Mouse (Mus musculus): ENCODE results near the gene Grik4. TPM values are rescaled to one million over a fixed set of nuclear protein-coding genes. Genes with fewer than 3 reads are reported as not detected.

The Grik4 gene
- polyA plus RNA-seq, 1 experiment from 2014 or later: 0.62 TPM

- WGBS: 54% methylated on average over 8 of the region's 8 CpGs
- Histone ChIP-seq H3K9me3 (no peaks in the 10 kb centered on the region), H3K36me3 (no peaks in the 10 kb centered on the region), H3K9ac (no peak overlapping the region), H3K4me1 (0 out of 2 replicates have a peak, but pooled peaks cover 9% of the 10 kb centered on the region), H3K4me2 (no peak overlapping the region), H3K4me3 (no peak overlapping the region), H3K27ac (replicated peaks) (no peak overlapping the region), H3K27me3 (replicated peaks) (peaks cover 26% of the 10 kb centered on the region)
- no peak for ATAC-seq (ENCODE audit: extremely low read depth, insufficient number of reproducible peaks, low FRiP score, low TSS enrichment)
These were observed 317.1 kb downstream of the Grik4 start for GRCm38 (mm10) chr9:42627146-42627545.

- peaks cover 31% of the 10 kb centered on the region for H3K27me3 ChIP-seq (replicated peaks)
- no peak overlapping the region for H3K9ac ChIP-seq
- 0 out of 2 replicates have a peak, but pooled peaks cover 9% of the 10 kb centered on the region for H3K4me1 ChIP-seq
- ATAC-seq (ENCODE audit: extremely low read depth, insufficient number of reproducible peaks, low FRiP score, low TSS enrichment): no peak
- H3K4me2 ChIP-seq: no peak overlapping the region
- WGBS: 59% methylated on average over 6 of the region's 6 CpGs
- no peak overlapping the region for H3K27ac ChIP-seq (replicated peaks)
- H3K9me3 ChIP-seq: no peaks in the 10 kb centered on the region
- no peak overlapping the region for H3K4me3 ChIP-seq
- no peaks in the 10 kb centered on the region for H3K36me3 ChIP-seq
These were observed 318.0 kb downstream of the Grik4 start for GRCm38 (mm10) chr9:42626226-42626775.

DNA sequence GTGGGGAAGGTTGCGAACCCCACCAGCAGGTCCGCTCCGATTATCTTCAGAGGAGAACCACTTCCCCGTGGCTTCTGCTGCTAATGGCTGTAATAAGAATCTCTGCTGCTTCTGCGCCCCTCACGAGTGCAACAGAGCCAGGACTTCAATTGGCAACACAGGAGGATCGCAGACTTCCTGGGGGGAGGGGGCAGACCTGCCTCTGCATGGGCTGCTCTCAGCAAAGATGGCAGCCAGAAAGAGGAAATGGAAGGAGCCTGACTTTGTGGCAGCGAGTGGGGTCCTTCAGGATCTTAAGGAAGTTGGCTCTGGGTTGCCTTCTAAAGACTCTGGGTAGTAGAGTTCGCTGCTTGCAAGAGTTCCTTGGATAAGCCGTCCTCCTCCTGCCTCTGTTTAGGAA, 329.9 kb downstream of the Grik4 start:
- ATAC-seq (ENCODE audit: extremely low read depth, insufficient number of reproducible peaks, low FRiP score, low TSS enrichment): no peak
- Histone ChIP-seq H3K27ac (replicated peaks) (0 out of 2 replicates have a peak overlapping the region, but pooled peaks have one; percentile 5), H3K9ac (no peak overlapping the region), H3K36me3 (no peaks in the 10 kb centered on the region), H3K27me3 (replicated peaks) (peaks cover 24% of the 10 kb centered on the region), H3K4me2 (no peak overlapping the region), H3K9me3 (no peaks in the 10 kb centered on the region), H3K4me1 (peaks cover 33% of the 10 kb centered on the region), H3K4me3 (no peak overlapping the region)
- WGBS: 58% methylated on average over 10 of the region's 10 CpGs

GRCm38 (mm10) chr9:42613827-42614226, 330.5 kb downstream of the Grik4 start:
- WGBS: 35% methylated on average over 6 of the region's 6 CpGs
- Histone ChIP-seq H3K36me3 (no peaks in the 10 kb centered on the region), H3K4me3 (no peak overlapping the region), H3K27me3 (replicated peaks) (peaks cover 24% of the 10 kb centered on the region), H3K9me3 (no peaks in the 10 kb centered on the region), H3K4me1 (peaks cover 33% of the 10 kb centered on the region), H3K9ac (no peak overlapping the region), H3K4me2 (no peak overlapping the region), H3K27ac (replicated peaks) (0 out of 2 replicates have a peak overlapping the region, but pooled peaks have one; percentile 5)
- no peak for ATAC-seq (ENCODE audit: extremely low read depth, insufficient number of reproducible peaks, low FRiP score, low TSS enrichment)

GRCm38 (mm10) chr9:42612482-42612991, 331.8 kb downstream of the Grik4 start:
- H3K9ac ChIP-seq: no peak overlapping the region
- peaks cover 33% of the 10 kb centered on the region for H3K4me1 ChIP-seq
- ATAC-seq (ENCODE audit: extremely low read depth, insufficient number of reproducible peaks, low FRiP score, low TSS enrichment): no peak
- no peaks in the 10 kb centered on the region for H3K9me3 ChIP-seq
- no peak overlapping the region for H3K4me3 ChIP-seq
- no peaks in the 10 kb centered on the region for H3K36me3 ChIP-seq
- peak overlapping the region; percentile 13 for H3K4me2 ChIP-seq
- 36% methylated on average over 14 of the region's 14 CpGs for WGBS
- peaks cover 24% of the 10 kb centered on the region for H3K27me3 ChIP-seq (replicated peaks)
- no peak overlapping the region for H3K27ac ChIP-seq (replicated peaks)

DNA sequence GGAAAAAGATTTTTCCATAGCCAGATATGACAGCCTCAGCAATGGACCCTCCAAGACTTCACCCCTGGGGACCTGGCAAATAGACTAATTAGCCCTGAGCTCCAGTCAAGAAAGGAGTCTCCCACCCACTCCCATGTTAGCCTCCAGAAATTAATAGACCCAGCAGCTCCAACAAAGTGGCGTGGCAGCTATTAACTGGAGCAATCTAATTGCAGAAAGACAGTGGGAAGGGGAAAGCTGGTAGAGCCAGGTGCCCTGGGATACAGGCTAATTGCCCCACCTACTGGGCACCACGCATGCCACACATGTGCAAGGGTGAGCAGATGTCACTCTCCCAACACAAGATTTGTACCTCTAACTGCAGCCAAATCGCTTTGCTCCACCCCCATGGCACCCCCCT, 342.8 kb downstream of the Grik4 start:
- H3K4me3 ChIP-seq: no peak overlapping the region
- 56% methylated on average over 3 of the region's 3 CpGs for WGBS
- no peaks in the 10 kb centered on the region for H3K36me3 ChIP-seq
- no peaks in the 10 kb centered on the region for H3K4me1 ChIP-seq
- peaks cover 8% of the 10 kb centered on the region for H3K27me3 ChIP-seq (replicated peaks)
- H3K9ac ChIP-seq: no peak overlapping the region
- no peak for ATAC-seq (ENCODE audit: extremely low read depth, insufficient number of reproducible peaks, low FRiP score, low TSS enrichment)
- no peak overlapping the region for H3K27ac ChIP-seq (replicated peaks)
- no peak overlapping the region for H3K4me2 ChIP-seq
- no peaks in the 10 kb centered on the region for H3K9me3 ChIP-seq

- Histone ChIP-seq H3K36me3 (no peaks in the 10 kb centered on the region), H3K9ac (no peak overlapping the region), H3K4me1 (no peaks in the 10 kb centered on the region), H3K27me3 (replicated peaks) (peaks cover 8% of the 10 kb centered on the region), H3K4me3 (no peak overlapping the region), H3K9me3 (no peaks in the 10 kb centered on the region), H3K4me2 (no peak overlapping the region), H3K27ac (replicated peaks) (no peak overlapping the region)
- WGBS: 63% methylated on average over 9 of the region's 9 CpGs
- no peak for ATAC-seq (ENCODE audit: extremely low read depth, insufficient number of reproducible peaks, low FRiP score, low TSS enrichment)
These were observed 346.8 kb downstream of the Grik4 start for GRCm38 (mm10) chr9:42597525-42597924.

DNA sequence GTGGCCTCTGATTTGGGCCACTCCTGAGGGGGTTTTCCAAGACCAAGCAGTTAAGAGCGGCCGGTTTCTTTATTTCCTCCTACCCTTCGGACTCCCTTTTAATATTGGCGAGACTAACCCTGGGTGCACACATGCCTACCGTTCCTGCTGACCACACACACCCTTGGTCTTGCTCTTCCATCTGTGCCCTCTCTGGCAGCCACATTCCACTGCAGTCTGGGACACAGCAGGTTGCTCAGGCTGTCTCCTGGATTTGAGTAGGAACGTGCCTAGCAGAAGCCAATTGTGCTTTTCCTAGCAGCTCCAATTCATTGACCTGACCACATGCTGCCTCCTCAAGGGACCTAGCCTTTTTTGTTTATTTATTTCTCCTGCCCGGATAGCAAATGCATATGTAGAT, 365.8 kb downstream of the Grik4 start:
- WGBS: 74% methylated on average over 7 of the region's 7 CpGs
- no peak overlapping the region for H3K27ac ChIP-seq (replicated peaks)
- H3K9ac ChIP-seq: no peak overlapping the region
- peaks cover 46% of the 10 kb centered on the region for H3K27me3 ChIP-seq (replicated peaks)
- no peaks in the 10 kb centered on the region for H3K36me3 ChIP-seq
- no peak for ATAC-seq (ENCODE audit: extremely low read depth, insufficient number of reproducible peaks, low FRiP score, low TSS enrichment)
- no peak overlapping the region for H3K4me2 ChIP-seq
- no peaks in the 10 kb centered on the region for H3K9me3 ChIP-seq
- no peak overlapping the region for H3K4me3 ChIP-seq
- no peaks in the 10 kb centered on the region for H3K4me1 ChIP-seq

GRCm38 (mm10) chr9:42578106-42578505, 366.2 kb downstream of the Grik4 start:
- H3K9me3 ChIP-seq: no peaks in the 10 kb centered on the region
- ATAC-seq (ENCODE audit: extremely low read depth, insufficient number of reproducible peaks, low FRiP score, low TSS enrichment): no peak
- no peak overlapping the region for H3K4me3 ChIP-seq
- H3K4me1 ChIP-seq: no peaks in the 10 kb centered on the region
- H3K27ac ChIP-seq (replicated peaks): no peak overlapping the region
- 58% methylated on average over 7 of the region's 7 CpGs for WGBS
- H3K9ac ChIP-seq: no peak overlapping the region
- no peaks in the 10 kb centered on the region for H3K36me3 ChIP-seq
- peaks cover 50% of the 10 kb centered on the region for H3K27me3 ChIP-seq (replicated peaks)
- H3K4me2 ChIP-seq: no peak overlapping the region

DNA sequence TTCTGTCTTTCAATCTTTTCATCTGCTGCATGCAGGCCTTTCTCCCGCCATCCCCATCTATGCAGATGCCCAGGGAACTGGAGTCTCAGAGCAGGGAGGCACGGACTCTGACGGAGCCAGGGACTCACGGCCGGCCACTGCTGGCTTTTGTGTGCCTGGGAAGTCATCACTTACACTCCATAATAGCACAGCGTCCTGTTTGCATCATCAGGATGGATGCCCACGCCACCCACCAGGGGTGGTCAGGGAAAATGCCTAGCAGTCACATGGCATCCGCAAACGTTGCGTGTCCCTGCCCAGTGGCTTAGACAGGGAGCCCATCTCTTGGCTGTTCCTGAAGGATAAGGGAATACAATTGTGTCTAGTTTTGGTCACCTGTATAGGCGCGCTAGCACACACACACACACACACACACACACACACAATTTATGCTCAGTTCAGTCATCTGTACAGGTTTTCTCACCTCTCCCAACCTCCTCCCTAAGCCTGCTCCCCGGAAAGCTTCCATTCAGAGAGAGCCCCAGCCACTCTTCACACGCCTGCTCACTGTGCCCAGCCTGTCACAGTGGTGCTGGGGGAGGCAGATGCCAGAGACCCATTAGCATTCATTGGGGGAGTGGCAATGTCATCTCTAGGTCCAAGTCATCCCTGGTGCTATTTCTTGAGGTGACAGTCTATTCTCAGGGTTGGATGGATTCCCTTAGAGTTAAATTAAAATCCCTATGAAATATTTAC, 370.5 kb downstream of the Grik4 start:
- no peak overlapping the region for H3K9ac ChIP-seq
- H3K4me2 ChIP-seq: peak overlapping the region; percentile 35
- H3K4me3 ChIP-seq: no peak overlapping the region
- no peak overlapping the region for H3K27ac ChIP-seq (replicated peaks)
- WGBS: 49% methylated on average over 14 of the region's 14 CpGs
- peaks cover 50% of the 10 kb centered on the region for H3K27me3 ChIP-seq (replicated peaks)
- no peaks in the 10 kb centered on the region for H3K36me3 ChIP-seq
- H3K4me1 ChIP-seq: no peaks in the 10 kb centered on the region
- no peaks in the 10 kb centered on the region for H3K9me3 ChIP-seq
- ATAC-seq (ENCODE audit: extremely low read depth, insufficient number of reproducible peaks, low FRiP score, low TSS enrichment): no peak

DNA sequence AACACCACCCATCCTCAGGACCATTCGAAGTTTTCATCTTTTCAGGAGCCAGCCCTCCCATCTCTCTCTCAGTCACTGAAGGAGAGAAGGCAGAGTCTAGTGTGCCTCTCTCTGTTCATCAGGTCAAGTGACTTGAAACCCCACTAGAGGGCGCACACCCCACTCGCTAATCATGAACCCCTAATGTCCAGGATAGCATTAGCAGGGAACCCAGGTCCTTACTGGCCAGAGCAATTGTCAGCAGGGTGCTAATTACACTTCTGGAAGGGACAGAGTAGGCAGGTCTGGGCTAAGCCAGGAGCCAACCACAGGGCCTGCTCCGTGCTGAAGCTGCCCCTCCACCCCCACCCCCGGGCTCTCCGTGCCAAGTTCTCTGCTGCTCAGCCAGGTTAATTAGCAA, 371.1 kb downstream of the Grik4 start:
- no peaks in the 10 kb centered on the region for H3K36me3 ChIP-seq
- ATAC-seq (ENCODE audit: extremely low read depth, insufficient number of reproducible peaks, low FRiP score, low TSS enrichment): peak; percentile 14; the same call in 1 of the 2 replicates
- peaks cover 47% of the 10 kb centered on the region for H3K27me3 ChIP-seq (replicated peaks)
- H3K9me3 ChIP-seq: no peaks in the 10 kb centered on the region
- 11% methylated on average over 6 of the region's 6 CpGs for WGBS
- H3K27ac ChIP-seq (replicated peaks): no peak overlapping the region
- H3K4me2 ChIP-seq: peak overlapping the region; percentile 35
- no peak overlapping the region for H3K4me3 ChIP-seq
- H3K4me1 ChIP-seq: no peaks in the 10 kb centered on the region
- H3K9ac ChIP-seq: no peak overlapping the region

DNA sequence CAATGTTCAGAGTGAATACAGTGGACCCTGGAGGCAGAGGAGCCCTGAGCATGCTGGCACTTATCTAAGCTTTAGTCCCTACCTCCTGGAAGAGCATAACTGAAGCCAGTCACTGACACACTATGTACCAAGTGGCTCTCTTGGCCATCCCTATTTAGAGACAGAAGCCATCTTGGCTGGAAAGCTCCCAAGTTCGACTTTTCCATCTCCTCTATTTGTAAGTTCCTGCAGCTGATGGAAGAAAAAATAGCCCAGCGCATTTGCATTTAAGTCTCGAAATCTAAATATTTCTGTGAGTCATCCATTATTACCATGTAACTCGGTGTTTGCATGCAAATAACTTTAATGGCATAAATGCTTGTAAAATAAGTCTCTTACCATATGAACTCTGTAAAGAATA, 378.4 kb downstream of the Grik4 start:
- no peak overlapping the region for H3K4me2 ChIP-seq
- 78% methylated on average over 4 of the region's 4 CpGs for WGBS

More for the DNA sequence above, 378.4 kb downstream of the Grik4 start:
- H3K9me3 ChIP-seq: no peaks in the 10 kb centered on the region
- no peaks in the 10 kb centered on the region for H3K4me1 ChIP-seq
- H3K36me3 ChIP-seq: no peaks in the 10 kb centered on the region
- H3K4me3 ChIP-seq: no peak overlapping the region
- ATAC-seq (ENCODE audit: extremely low read depth, insufficient number of reproducible peaks, low FRiP score, low TSS enrichment): no peak
- no peak overlapping the region for H3K9ac ChIP-seq
- H3K27ac ChIP-seq (replicated peaks): no peak overlapping the region
- peaks cover 9% of the 10 kb centered on the region; the same call in 1 of the 2 replicates for H3K27me3 ChIP-seq (replicated peaks)

Measured in heart, embryonic 13.5 days (tissue).